Mouse (Mus musculus) lung, adult 2 months (tissue): ENCODE results near the gene Guf1. TPM values are rescaled to one million over a fixed set of nuclear protein-coding genes. Genes with fewer than 3 reads are reported as not detected.

Source experiments
- DNase-seq: peaks from one replicate; pipeline ENCODE4 v3.0.0; 2022
- H3K4me1 ChIP-seq: fragments of 200-500 bp; 2 replicates; pipeline ENCODE4 v1.6.1; 2011; ENCODE audit warnings: low read length; ENCODE audit not compliant: control insufficient read depth, insufficient read depth
- H3K4me3 ChIP-seq: fragments of 200-500 bp; replicated peaks from 2 replicates; pipeline ENCODE3; 2011; ENCODE audit warnings: low read depth, mild to moderate bottlenecking, control low read depth, low read length; ENCODE audit errors: extremely low read depth
- CTCF ChIP-seq: fragments of 200-500 bp; IDR thresholded peaks from 2 replicates; pipeline ENCODE4 v1.5.1; 2011; ENCODE audit warnings: mild to moderate bottlenecking, low read length, control low read depth; ENCODE audit not compliant: insufficient read depth
- POLR2A ChIP-seq: fragments of 200-500 bp; IDR thresholded peaks from 2 replicates; pipeline ENCODE4 v1.6.1; 2011; ENCODE audit warnings: low read depth, mild to moderate bottlenecking, control low read depth, low read length, borderline replicate concordance; ENCODE audit errors: extremely low read depth
- WGBS: fragments of 180-500 bp; shearing (Covaris S2); methylation state at CpG from one replicate; pipeline ENCODE4 v1.1.7; 2018; 5-methylcytosine and 5-hydroxymethylcytosine counted together
- polyA plus RNA-seq: library from polyadenylated mRNA; depleted of rRNA; stranded (reverse); fragments of >200 nt; gene quantifications from 2 replicates; pipeline ENCODE4 v1.2.3, GENCODE M21; 2012; rRNA removed

The Guf1 gene
- polyA plus RNA-seq, 1 experiment: 5.4 TPM

DNA sequence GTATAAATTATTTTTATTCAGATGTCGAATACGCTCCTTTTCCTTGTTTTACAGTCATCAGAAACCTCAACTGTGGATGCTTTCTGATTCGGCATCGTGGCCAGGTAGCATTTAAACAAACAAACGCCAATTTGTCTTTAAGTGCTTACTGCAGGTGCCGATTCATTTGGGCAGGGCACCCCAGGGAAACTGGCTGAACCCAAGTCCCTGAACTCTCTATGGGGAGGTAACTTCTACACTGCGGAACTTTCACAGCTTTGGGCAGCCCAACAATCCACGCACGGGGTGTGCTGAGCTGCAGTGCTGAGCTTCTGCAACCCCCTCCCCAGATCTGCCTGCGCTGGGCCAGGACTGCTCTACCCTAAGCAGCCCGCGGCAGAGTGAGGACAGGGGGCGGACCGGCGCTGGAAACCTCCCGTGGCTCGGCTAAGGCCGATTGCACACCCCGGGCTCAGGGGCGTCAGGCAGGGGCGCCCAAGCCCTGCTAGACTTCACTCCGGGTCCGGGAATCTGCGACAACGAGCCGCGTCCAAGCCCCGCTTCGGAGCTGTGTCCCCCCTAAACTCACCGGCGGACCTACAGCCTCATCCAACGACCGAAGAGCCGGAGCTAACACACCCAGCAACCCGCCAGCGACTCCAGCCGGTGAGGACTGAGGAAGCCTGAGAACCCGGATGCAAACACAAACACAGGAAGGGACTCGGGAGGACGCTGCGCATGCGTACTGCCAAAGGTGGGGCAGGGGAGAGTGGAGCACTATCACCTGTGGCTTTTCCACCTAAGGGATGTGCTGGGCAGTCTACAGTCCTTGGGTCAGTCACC is 35.1 kb downstream of the Guf1 start, which contains the start of gene Gnpda2:
Gnpda2 (minus strand) TSS at position 701 of the 822 bp plus-strand sequence.
- WGBS: 2% methylated on average over 42 of the region's 42 CpGs
- TF ChIP-seq POLR2A: peak; percentile 88
- 0 out of 2 replicates have a peak, but pooled peaks have one; percentile 0 for TF ChIP-seq CTCF
- Histone ChIP-seq H3K4me3 (peak within 1 kb of the TSS; percentile 88), H3K4me1 (peaks cover 2% of the 10 kb centered on the region)
- peak; percentile 78 for DNase-seq

GRCm38 (mm10) chr5:69601027-69601426 is 44.3 kb downstream of the Guf1 start:
- H3K4me1 ChIP-seq: no peaks in the 10 kb centered on the region
- TF ChIP-seq POLR2A (no peak), CTCF (no peak)
- no peak overlapping the region for H3K4me3 ChIP-seq
- DNase-seq: no peak

DNA sequence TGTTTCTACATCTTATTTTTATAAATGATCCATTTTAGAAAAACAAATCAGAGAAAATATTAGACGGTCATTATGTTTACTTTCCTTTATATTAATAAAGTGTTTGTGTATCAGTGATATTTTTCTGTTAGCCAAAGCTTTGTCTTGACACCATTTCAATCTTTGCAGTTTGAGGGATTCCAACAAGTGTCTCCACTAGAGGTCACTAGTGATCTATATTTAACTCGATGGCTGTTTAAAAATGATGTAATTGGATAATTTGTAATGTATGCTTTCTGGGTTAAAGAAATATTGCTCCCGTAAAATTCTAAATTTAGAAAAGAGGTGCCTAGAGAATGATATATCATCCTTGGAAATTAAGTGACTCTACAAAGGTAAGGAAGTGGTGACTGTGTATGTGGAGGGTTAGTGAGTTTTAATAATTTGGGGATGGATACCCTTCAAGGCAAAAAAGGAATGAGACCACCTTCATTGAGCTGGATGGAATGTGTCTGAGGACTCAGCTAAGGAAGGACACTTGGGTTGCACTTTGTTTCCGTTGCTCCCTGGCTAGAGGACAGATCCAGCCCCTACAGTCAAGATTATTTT is 56.6 kb downstream of the Guf1 start:
- H3K4me3 ChIP-seq: no peak overlapping the region
- no peaks in the 10 kb centered on the region for H3K4me1 ChIP-seq
- DNase-seq: no peak
- TF ChIP-seq CTCF (no peak), POLR2A (no peak)
- WGBS: 11% methylated on average over 4 of the region's 4 CpGs

GRCm38 (mm10) chr5:69620899-69621298 is 64.2 kb downstream of the Guf1 start:
- Histone ChIP-seq H3K4me1 (no peaks in the 10 kb centered on the region), H3K4me3 (no peak overlapping the region)
- DNase-seq: no peak
- no peak for TF ChIP-seq CTCF
- TF ChIP-seq POLR2A: no peak
- WGBS: 44% methylated on average over 1 of the region's 1 CpGs

Other genes starting within 250 kb of the Guf1 start
- gene Kctd8, start 215.2 kb upstream of the Guf1 start, polyA plus RNA-seq: 3.2 and 4.2 TPM in 2 replicates
- 1.1 and 4.3 TPM in 2 replicates for gene Yipf7, start 14.3 kb upstream of the Guf1 start, polyA plus RNA-seq
- 16.0 and 17.2 TPM in 2 replicates for gene Gnpda2, start 35.4 kb downstream of the Guf1 start, polyA plus RNA-seq